Mouse (Mus musculus) kidney, postnatal 4 days (tissue): Measurements from ENCODE around the gene Med29.
"Not testable (repeated sequence)": the region's sequence is repeated elsewhere in the genome, so short reads cannot be mapped to it uniquely, and the experiment has no call there.

Experiments used
- DNase-seq, 2 experiments: peaks; one replicate each; pipeline ENCODE4 v3.0.0; 2021; ENCODE audit warnings: mixed read lengths in 2 of 2

The Med29 gene

DNA sequence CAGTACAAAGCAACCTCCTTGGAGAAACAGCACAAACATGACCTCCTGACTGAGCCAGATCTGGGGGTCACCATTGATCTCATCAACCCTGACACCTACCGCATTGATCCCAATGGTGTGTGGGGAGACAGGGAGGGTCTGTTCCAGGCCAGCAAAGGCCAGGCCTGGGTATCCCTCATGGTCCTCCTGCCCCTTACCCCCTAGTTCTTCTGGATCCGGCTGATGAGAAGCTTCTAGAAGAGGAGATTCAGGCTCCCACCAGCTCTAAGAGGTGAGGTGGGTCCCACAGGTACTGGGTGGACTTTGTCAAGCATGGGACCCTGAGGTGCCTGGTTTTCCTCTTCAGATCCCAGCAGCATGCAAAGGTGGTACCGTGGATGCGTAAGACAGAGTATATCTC, 2.9 kb upstream of the Med29 start:
- DNase-seq, result no peak

- DNase-seq, result no peak
Observed at GRCm38 (mm10) chr7:28393272-28393951, 904 bp upstream of the Med29 start.

GRCm38 (mm10) chr7:28390331-28390730, 2.2 kb downstream of the Med29 start:
- DNase-seq, result no peak

DNA sequence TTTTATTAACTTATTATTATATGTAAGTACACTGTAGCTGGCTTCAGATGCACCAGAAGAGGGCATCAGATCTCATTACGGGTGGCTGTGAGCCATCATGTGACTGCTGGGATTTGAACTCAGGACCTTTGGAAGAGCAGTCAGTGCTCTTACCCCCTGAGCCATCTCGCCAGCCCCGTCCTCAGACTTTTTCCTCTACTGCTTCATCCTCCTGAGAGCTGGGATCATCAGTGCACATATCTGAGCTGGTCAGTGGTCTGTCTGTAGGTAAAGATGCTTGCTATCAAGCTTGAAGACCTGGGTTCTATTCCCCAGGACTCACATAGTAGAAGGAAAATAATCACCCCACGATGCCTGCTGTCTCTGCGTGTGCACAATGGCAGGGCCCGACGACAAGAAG, 5.1 kb downstream of the Med29 start:
- not testable (repeated sequence) for DNase-seq

DNA sequence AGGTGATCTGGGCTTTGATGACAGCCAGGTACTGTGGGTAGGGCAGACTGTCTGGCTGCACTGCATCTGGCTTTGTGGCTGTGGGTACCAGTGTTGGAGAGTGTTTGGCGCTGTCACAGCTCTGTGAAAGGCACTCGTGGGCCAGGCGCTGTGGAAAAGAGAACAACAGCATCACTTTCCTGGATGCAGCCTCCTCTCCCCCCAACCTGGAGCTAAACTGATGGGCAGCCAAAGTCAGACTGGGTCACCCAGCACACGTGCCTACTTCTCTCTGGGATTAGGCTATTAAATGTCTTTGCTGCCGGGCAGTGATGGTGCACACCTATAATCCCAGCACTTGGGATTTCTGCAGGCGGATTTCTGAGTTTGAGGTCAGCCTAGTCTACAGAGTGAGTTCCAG, 5.6 kb downstream of the Med29 start:
- DNase-seq, result not testable (repeated sequence)

GRCm38 (mm10) chr7:28386462-28386861, 6.0 kb downstream of the Med29 start:
- DNase-seq, result peak; percentile 94 to 95

DNA sequence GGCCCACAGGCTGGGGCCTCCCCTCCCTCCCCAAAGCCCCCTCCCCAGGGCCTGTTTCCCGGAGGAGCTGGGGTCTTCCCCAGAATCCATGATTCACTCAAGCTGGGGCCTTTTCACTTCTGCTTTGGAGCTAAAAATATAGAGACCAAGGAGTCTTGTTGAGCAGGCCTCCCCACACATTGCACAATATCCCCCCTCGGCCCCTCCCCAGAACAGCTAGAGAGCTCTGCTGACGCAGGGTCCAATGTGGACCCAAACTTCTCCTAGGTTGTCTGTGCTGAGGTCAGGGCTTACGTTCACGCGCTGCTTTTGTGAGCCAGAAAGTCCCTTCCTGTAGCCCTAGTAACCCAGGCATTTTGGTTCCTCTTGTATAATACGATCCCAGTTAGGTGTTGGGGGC, 6.5 kb downstream of the Med29 start:
- DNase-seq, result peak in 1 of 2 experiments; percentile 37

- no peak for DNase-seq
Observed at GRCm38 (mm10) chr7:28385196-28385595, 7.3 kb downstream of the Med29 start.

GRCm38 (mm10) chr7:28384162-28384561, 8.3 kb downstream of the Med29 start:
- no peak for DNase-seq

- no peak for DNase-seq
Observed at GRCm38 (mm10) chr7:28383606-28384005, 8.9 kb downstream of the Med29 start.

- peak; percentile 38 to 63 for DNase-seq
Observed at GRCm38 (mm10) chr7:28382981-28383396, 9.5 kb downstream of the Med29 start.

- no peak for DNase-seq
Observed at GRCm38 (mm10) chr7:28382347-28382951, 10.1 kb downstream of the Med29 start.

GRCm38 (mm10) chr7:28381938-28382337, 10.6 kb downstream of the Med29 start:
- DNase-seq, result peak; percentile 91 to 95

DNA sequence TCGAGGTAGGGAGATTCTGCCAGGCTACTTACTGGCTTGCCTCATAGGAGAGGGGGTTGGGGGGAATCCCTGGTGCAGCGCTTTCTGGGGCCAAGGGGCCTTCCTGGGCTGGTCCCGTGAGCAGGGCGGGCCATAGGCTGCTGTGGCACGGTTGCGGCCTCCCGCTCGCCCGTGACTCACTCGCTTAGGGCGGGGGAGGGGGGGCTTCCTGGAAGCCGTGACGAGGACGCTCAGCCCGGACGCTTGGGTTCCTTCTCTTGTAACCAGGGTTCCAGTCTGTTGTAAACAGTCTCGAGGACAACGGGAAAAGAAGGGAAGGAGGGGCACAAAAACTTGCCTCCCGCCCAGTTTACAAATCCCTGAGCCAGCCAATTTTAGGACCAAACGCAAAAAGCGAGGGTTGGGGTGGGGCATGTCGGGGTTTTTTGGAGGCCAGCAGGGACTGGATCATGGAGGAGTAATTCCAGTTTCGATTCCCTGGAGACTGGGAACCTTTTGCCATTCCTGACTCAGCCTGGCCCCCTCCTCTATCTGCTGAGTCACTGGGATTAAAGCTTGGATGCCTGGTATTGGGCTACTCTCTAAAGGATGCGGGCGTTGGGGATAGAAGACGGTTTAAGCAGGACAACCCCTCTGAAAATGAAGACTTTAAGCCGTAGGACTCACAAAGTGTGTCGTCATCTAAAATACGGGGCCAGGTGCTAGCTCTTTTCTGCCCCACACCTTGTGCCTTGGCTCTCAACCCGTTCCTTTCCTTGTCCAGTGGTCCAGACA, 11.3 kb downstream of the Med29 start:
- DNase-seq, result peak; percentile 77 to 86

DNA sequence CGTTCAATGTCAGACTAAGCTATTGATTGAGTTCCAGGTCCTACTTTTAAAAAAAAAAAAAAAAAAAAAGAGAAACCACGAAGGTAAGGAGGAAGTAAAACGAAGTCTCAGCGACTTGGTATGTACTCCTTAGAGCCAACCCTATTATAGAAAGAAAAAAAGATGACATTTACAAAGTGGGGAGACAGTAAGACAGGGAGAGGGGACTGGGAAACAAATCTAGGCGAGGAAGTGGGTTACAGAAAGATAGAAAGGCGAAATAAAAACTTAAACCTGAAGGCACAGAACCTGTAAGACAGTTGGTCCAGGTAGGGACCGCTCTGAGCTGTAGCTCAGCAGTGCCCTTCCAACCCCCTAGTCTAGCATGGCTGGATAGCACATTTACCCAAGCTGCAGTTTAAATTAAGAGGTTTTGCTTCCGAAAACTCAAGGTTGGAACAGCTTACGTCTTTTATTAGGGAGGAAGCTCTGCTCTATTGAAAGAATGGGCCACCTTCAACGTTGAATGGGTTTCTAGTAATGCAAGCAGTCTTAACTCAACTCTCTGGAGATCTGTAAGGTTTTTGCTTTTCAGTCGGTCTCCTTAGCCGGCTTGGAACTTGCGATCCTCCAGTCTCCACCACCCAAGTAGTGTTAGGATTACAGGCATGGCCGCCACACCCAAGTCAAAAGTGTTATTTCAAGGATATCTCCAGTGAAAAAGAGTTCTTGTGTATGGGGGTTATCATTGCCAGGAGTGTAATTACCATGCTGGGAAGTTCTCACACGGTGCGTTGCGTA, 12.1 kb downstream of the Med29 start, which contains the start of gene Zfp36:
Zfp36 (minus strand) TSS at position 17 of the 780 bp plus-strand sequence.
- no peak for DNase-seq

DNA sequence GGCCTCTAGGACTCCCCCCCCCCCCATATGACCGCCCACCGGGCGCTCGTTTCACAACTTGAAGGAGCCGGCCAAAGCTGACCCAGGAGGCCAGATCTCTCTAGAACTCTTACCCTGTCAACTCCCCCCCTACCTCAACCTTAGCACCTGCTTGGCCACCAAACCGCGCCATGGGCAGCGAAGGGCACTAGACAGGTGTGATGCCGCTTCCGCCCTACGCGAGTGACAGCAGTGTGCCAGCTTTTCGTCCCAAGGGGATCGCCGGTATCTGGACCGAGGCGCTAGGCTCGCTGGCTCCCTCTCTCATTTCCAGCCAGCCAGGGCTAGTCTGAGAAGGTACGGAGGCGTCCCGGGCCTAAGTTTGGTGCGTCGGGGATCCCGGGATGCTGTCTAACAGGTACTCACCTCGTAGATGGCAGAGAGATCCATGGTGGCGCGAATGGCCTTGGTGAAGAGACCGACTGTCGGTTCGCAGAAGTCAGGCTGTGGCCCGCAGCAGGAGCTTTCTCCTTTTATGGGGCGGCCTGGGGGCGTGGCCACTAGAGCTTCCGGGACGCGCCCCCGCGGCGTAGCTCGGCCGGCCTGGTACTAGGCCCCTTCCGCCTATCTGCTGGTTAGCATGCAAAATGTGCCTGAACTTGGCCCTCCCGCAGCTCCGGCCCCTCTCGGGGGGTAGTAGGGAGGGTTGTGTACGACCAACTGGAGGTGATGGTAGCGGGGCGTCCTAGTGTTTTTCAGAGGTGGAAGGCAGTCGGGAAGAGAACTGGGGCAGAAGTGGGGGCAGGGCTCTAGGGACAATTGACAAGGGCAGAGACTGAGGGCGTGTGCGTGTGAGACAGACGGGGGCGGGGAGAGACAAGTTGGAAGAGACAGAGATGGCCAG, 13.5 kb downstream of the Med29 start:
- DNase-seq, result peak; percentile 98

DNA sequence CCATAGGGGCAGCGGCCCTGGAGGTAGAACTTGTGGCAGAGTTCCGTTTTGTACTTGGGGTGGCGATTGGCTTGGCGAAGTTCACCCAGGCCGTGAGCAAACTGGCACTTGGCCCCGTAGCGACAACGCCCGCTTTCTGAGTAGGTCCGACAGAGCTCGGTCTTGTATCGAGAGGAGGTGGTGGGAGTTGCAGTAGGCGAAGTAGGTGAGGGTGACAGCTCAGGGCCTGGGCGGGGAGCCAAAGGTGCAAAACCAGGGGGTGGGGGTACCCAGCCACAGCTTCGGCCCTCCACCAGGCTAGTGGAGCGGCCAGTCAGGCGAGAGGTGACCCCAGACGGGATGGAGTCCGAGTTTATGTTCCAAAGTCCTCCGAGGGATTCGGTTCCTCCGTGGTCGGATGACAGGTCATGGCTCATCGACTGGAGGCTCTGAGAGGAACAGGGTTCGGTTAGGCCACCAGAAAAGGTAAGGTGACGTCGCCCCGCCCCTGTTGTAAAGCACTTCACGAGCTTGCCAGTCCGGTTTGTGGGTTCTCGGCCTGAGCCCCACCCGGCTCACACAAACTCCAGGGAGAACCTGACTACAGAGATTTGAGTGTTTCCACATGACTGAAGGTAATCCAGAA, 14.3 kb downstream of the Med29 start:
- peak; percentile 69 to 82 for DNase-seq

- peak; percentile 35 to 57 for DNase-seq
Observed at GRCm38 (mm10) chr7:28377190-28378065, 15.1 kb downstream of the Med29 start.

DNA sequence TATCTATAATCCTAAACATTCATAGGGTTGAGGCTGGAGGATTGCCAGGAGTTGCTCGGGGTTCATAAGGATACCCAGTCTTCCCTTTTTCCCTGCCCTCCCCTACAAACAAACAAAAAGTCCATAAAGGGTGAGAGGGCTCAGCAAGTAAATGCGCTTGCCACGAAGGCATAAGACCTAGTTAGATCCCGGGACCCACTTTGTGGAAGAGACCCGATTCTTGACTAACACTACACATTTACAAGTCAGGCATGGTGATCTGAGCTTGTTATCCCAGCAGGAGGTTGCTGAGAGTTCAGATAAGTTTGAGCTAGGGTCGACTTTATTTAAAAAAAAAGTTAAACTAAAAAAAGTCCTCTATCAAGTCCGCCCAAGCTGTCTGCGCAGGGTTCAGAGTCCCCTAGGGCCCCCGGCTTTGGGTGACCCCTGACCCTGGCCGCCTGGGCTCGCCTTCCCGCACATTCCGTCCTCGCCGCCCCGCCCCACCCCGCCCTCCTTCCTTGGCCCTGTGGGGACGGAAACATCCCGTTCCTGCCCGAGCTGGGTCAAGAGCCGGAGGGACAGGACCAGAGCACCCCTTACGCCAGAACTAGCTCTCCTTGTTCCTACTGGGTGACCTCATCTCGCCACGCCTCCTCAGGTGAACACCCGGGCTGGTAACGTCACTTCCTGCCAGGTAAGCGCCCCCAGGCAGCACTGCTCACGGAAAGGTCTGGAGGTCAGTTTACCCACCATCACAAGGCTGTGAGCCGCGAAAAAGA, 16.3 kb downstream of the Med29 start:
- DNase-seq, result peak; percentile 83 to 89
